Mouse (Mus musculus) forebrain, embryonic 12.5 days (tissue): ENCODE results near the gene Rtn4rl1. TPM values are rescaled to one million over a fixed set of nuclear protein-coding genes. Genes with fewer than 3 reads are reported as not detected.

Experiments used
- ATAC-seq: fragments of 200-750 bp; cut with Nextera tagmentation; 2 replicates; pipeline ENCODE4 v1.8.0; 2017; ENCODE audit warnings: moderate TSS enrichment; ENCODE audit not compliant: low FRiP score
- H3K27ac ChIP-seq: fragments of 300-500 bp; sonication (generic); 2 replicates; pipeline ENCODE4 v1.5.1; 2016; ENCODE audit warnings: mild to moderate bottlenecking
- H3K27me3 ChIP-seq: fragments of 300-500 bp; sonication (generic); 2 replicates; pipeline ENCODE4 v1.6.1; 2016; ENCODE audit warnings: mild to moderate bottlenecking
- H3K36me3 ChIP-seq: fragments of 300-500 bp; sonication (generic); replicated peaks from 2 replicates; pipeline ENCODE4 v1.6.1; 2016; ENCODE audit warnings: mild to moderate bottlenecking
- H3K4me1 ChIP-seq: fragments of 300-500 bp; sonication (generic); 2 replicates; pipeline ENCODE4 v1.6.1; 2016
- H3K4me2 ChIP-seq: fragments of 300-500 bp; sonication (generic); 2 replicates; pipeline ENCODE4 v1.6.1; 2016; ENCODE audit warnings: mild to moderate bottlenecking, moderate library complexity
- H3K4me3 ChIP-seq: fragments of 300-500 bp; sonication (generic); replicated peaks from 2 replicates; pipeline ENCODE4 v1.5.1; 2016; ENCODE audit warnings: mild to moderate bottlenecking
- H3K9ac ChIP-seq: fragments of 300-500 bp; sonication (generic); 2 replicates; pipeline ENCODE4 v1.6.1; 2016; ENCODE audit warnings: mild to moderate bottlenecking
- H3K9me3 ChIP-seq: fragments of 300-500 bp; sonication (generic); 2 replicates; pipeline ENCODE4 v1.6.1; 2016
- WGBS: fragments of 180-500 bp; shearing (Covaris S2); methylation state at CpG from one replicate; pipeline ENCODE4 v1.1.7; 2016; 5-methylcytosine and 5-hydroxymethylcytosine counted together
- polyA plus RNA-seq: library from polyadenylated mRNA; unstranded; fragments of >200 nt; fragmentation: Nextera tagmentation; extraction: Ambion mirVana; gene quantifications from 2 replicates; pipeline ENCODE4 v1.2.1, GENCODE M21; 2016

Rtn4rl1 gene
- polyA plus RNA-seq, 1 experiment from 2014 or later = 1.7 TPM

DNA sequence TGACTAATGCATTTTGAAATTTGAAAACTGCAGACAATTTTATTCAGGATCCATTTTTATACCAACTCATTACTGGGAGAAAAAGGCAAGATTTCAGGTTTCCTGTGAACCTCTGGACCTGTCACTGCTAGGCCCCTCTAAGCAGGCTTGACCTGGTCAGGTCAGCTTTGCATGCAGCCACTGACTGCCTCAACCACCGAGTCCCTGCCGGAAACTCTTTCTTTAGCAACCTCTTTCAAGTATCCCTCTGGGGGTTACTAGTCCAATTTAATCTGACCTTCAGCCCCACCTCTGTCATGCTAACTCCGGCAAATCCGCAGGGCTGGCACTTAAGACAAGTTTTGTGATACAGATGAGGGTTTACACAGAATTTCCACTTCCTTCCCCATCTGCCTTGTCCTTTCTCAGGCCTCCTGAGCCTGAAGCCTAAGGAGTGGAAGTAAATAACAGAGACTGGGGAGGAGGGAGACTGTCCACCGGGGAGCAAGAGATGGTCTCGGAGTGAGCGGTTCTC lies 58.0 kb downstream of the Rtn4rl1 start:
- no peaks in the 10 kb centered on the region for H3K9me3 ChIP-seq
- no peak overlapping the region for H3K4me2 ChIP-seq
- ATAC-seq = no peak
- peaks cover 4% of the 10 kb centered on the region; the same call in 1 of the 2 replicates for H3K27me3 ChIP-seq
- WGBS = 50% methylated on average over 7 of the region's 7 CpGs
- peaks cover 3% of the 10 kb centered on the region; the same call in 1 of the 2 replicates for H3K4me1 ChIP-seq
- no peak overlapping the region for H3K9ac ChIP-seq
- H3K4me3 ChIP-seq = no peak overlapping the region
- no peaks in the 10 kb centered on the region for H3K36me3 ChIP-seq
- no peak overlapping the region for H3K27ac ChIP-seq

DNA sequence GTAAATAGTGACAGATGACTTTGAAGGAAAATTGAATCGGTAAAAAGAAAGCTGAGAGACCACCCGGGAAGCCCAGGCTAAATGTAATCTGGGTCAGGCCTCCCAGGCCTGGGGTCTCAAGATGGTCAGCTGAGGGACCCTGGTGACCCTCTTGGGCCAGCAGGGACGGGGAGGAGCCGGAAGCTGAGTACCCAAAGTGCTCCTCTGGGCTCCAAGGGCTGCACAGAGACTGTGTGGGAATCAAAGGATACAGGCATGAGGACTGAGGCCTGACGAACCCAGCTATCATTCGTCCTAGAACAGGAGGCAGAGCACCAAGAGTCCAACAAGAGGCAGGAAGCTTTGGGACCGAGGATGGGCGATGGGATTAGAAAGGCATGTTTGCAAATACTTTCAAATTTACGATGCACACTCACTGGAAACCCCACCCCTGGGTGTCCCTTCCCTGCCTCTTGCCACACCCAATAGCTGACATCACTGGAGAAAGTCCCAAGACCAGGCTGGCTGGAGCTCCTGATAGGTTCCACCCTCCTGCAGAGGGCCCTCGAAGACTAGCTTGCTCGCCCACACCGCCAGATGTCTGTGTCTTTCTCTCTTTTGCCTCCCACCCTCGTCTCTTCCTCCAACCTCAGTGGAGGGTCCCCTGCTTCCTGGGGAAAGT lies 60.8 kb downstream of the Rtn4rl1 start:
- 75% methylated on average over 13 of the region's 13 CpGs for WGBS
- Histone ChIP-seq H3K4me2 (no peak overlapping the region), H3K27ac (no peak overlapping the region), H3K4me3 (no peak overlapping the region), H3K9me3 (no peaks in the 10 kb centered on the region), H3K4me1 (peaks cover 3% of the 10 kb centered on the region; the same call in 1 of the 2 replicates), H3K27me3 (peaks cover 8% of the 10 kb centered on the region), H3K9ac (no peak overlapping the region), H3K36me3 (no peaks in the 10 kb centered on the region)
- no peak for ATAC-seq

DNA sequence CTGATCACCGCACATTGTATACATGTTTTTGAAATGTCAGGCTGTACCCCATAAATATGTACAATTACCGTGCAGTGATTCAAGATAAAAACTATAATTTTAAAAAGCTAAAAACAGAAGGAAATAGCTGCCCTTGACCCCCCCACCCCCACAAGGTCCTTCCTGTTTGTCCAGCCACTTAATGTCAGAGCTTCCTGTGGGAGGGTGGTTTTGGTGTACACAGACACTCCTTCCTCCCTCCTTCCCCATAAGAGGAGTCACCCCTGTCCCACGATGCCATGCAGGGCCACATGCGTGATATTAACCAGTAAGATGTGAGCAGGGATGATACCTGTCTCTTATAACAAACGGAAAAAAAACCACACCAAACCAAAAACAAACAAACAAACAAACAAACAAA lies 61.7 kb downstream of the Rtn4rl1 start:
- H3K4me3 ChIP-seq = no peak overlapping the region
- peaks cover 7% of the 10 kb centered on the region for H3K4me1 ChIP-seq
- peaks cover 8% of the 10 kb centered on the region for H3K27me3 ChIP-seq
- no peak overlapping the region for H3K27ac ChIP-seq
- no peak for ATAC-seq
- 85% methylated on average over 5 of the region's 5 CpGs for WGBS
- H3K9ac ChIP-seq = no peak overlapping the region
- H3K36me3 ChIP-seq = no peaks in the 10 kb centered on the region
- no peak overlapping the region for H3K4me2 ChIP-seq
- H3K9me3 ChIP-seq = no peaks in the 10 kb centered on the region

DNA sequence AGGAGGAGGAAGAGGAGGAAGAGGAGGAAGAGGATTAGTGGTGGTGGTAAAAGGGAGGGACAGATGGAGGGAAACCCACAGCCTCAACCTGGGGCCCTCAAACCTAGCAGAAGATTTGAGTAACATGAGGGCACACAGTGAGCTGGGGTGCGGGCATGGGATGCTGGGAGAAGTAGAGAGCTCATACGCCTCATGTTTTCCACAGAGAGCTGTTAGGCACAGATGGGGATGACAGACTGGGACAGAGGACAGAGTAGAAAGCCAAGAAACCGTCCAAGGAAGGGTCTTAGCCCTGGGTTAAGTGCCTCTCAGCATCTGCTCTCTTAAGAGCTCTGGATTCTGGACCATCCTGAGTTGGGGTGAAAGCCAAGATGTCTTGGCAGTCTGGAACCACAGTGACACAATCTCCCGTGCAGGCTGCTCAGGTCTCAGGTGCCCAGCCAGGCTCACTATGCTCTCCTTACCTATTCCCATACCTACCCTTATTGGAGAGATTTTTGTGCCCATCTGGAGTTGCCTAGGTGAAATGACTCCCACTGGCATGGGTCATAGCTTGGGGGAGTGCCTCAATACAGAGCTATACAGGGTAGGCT lies 63.6 kb downstream of the Rtn4rl1 start:
- no peaks in the 10 kb centered on the region for H3K9me3 ChIP-seq
- H3K27ac ChIP-seq = no peak overlapping the region
- H3K4me3 ChIP-seq = no peak overlapping the region
- H3K27me3 ChIP-seq = peaks cover 10% of the 10 kb centered on the region
- H3K9ac ChIP-seq = no peak overlapping the region
- no peak overlapping the region for H3K4me2 ChIP-seq
- peaks cover 17% of the 10 kb centered on the region for H3K4me1 ChIP-seq
- no peak for ATAC-seq
- H3K36me3 ChIP-seq = no peaks in the 10 kb centered on the region
- WGBS = 85% methylated on average over 4 of the region's 4 CpGs

DNA sequence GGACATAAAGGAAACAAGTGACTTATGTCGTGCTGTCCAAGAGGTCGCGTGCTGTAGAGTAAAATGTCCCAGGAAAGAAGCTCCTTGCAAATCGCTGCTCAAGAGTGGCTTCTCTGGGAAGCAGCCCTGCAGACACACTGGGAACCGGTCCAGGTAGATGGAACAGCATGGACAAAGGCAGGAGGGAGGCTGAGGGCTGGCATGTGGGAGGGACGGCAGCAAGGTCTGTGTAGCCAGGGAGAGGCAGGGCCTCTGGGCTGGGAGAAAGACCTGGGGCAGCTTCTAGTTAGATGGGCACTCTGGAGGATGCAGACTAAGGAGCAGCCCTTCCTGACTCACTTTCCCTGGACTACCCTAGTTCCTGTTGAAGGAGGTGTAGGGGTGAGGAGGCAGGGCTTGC lies 65.8 kb downstream of the Rtn4rl1 start:
- Histone ChIP-seq H3K4me3 (no peak overlapping the region), H3K27ac (no peak overlapping the region), H3K9ac (no peak overlapping the region), H3K36me3 (no peaks in the 10 kb centered on the region), H3K27me3 (peaks cover 17% of the 10 kb centered on the region), H3K4me2 (no peak overlapping the region), H3K9me3 (no peaks in the 10 kb centered on the region), H3K4me1 (peaks cover 36% of the 10 kb centered on the region)
- 79% methylated on average over 6 of the region's 6 CpGs for WGBS
- ATAC-seq = no peak

DNA sequence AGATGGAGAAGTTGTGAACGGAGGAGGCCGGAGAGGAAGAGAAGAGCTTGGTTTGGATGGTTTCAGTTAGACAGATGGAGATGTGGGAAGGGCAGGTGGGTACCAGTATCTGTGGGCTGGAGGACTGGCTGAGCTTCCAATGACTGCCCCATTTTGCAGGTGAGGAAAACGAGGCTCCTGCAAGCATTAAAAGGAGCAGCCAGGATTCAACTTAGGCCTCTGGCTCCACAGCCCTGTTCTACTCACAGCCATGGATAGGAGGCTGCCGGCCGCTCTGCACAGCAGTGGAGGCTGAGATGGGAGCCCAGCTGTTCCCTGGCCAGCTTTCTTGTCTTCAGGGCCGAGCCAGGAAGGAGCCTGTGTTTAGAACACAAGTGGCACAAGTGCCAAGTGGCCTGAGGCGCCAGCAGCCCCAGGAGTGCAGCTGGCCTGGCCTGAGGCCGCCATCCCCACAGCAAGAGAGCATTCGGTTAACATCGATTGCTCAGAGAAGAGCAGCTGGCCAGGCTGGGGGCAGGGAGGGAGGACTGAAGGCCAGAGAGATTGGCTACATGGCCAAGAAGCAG lies 66.5 kb downstream of the Rtn4rl1 start:
- no peak overlapping the region for H3K27ac ChIP-seq
- 64% methylated on average over 10 of the region's 10 CpGs for WGBS
- H3K9ac ChIP-seq = no peak overlapping the region
- no peaks in the 10 kb centered on the region for H3K36me3 ChIP-seq
- no peak overlapping the region for H3K4me2 ChIP-seq
- no peaks in the 10 kb centered on the region for H3K9me3 ChIP-seq
- ATAC-seq = no peak
- H3K4me1 ChIP-seq = peaks cover 36% of the 10 kb centered on the region
- H3K27me3 ChIP-seq = peaks cover 17% of the 10 kb centered on the region
- no peak overlapping the region for H3K4me3 ChIP-seq

DNA sequence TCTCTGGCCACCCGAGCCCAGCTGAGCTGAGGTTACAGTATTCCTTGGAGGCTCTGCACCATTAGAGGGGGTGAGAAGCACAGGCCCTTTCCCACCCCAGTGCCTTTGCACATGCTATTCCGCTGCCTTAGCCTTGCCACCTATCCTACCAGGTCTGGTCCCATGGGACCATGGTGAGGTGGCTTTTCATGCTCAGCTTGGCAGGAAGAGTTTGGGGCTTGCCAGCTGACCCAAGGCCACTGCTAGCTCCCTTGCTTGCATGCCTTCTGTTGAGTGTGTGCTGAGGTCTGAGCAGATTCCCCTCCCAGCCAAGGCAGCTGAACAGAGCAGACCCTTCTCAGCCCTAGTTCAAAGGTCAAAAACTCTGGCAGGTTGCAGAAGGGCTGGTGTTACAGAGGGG lies 67.4 kb downstream of the Rtn4rl1 start:
- no peak overlapping the region for H3K27ac ChIP-seq
- H3K9ac ChIP-seq = no peak overlapping the region
- no peaks in the 10 kb centered on the region for H3K36me3 ChIP-seq
- no peak overlapping the region for H3K4me3 ChIP-seq
- no peak overlapping the region for H3K4me2 ChIP-seq
- no peak for ATAC-seq
- no peaks in the 10 kb centered on the region for H3K9me3 ChIP-seq
- H3K4me1 ChIP-seq = peaks cover 36% of the 10 kb centered on the region
- 90% methylated on average over 2 of the region's 2 CpGs for WGBS
- H3K27me3 ChIP-seq = peaks cover 23% of the 10 kb centered on the region

DNA sequence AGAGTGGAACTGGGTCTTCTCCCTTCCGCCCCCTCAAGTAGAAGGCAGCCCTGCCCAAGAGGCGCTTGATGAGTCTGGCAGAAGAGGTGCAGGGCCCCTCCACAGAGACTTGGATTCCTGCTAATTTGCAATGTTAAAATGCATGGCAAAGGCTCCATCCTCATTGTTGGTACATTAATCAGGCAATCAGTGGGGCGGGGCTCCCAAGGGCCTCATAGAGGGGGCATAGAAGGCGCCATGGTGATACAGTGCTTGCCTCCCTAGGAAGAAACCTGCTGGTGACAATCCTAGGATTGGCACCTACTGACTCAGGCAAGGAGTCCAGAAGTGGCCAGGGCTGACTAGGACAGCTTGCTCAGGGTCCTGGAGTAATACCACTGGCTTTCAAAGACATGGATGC lies 68.1 kb downstream of the Rtn4rl1 start:
- no peaks in the 10 kb centered on the region for H3K36me3 ChIP-seq
- peaks cover 36% of the 10 kb centered on the region for H3K4me1 ChIP-seq
- H3K9ac ChIP-seq = no peak overlapping the region; the same call in 1 of the 2 replicates
- 67% methylated on average over 4 of the region's 4 CpGs for WGBS
- H3K4me2 ChIP-seq = no peak overlapping the region
- H3K27ac ChIP-seq = no peak overlapping the region
- no peak for ATAC-seq
- H3K27me3 ChIP-seq = peaks cover 23% of the 10 kb centered on the region
- H3K4me3 ChIP-seq = no peak overlapping the region
- no peaks in the 10 kb centered on the region for H3K9me3 ChIP-seq

DNA sequence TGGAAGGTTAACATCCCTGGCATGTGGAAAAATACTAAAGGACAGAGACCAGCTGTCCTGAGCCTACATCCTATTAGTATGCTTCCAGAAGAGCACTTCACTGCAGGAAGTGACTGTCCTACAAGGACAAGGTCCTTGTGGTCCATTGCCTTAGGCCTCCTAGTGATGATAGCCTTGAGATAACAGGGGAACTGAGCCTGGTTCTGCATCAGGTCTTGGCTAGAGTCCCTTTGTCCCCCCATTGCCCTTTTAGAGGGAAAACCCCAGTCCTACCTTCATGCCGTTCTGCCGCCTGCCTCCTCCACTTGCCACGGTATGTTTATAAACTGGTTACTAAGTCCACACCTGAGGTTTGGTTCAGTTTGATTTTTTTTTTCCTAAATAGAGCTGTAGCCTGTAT lies 68.6 kb downstream of the Rtn4rl1 start:
- Histone ChIP-seq H3K4me1 (peaks cover 36% of the 10 kb centered on the region), H3K4me2 (no peak overlapping the region), H3K27me3 (peaks cover 23% of the 10 kb centered on the region; the same call in 1 of the 2 replicates), H3K9ac (no peak overlapping the region), H3K36me3 (no peaks in the 10 kb centered on the region), H3K9me3 (no peaks in the 10 kb centered on the region), H3K4me3 (no peak overlapping the region), H3K27ac (peak overlapping the region; percentile 75; the same call in 1 of the 2 replicates)
- 86% methylated on average over 3 of the region's 3 CpGs for WGBS
- no peak for ATAC-seq

DNA sequence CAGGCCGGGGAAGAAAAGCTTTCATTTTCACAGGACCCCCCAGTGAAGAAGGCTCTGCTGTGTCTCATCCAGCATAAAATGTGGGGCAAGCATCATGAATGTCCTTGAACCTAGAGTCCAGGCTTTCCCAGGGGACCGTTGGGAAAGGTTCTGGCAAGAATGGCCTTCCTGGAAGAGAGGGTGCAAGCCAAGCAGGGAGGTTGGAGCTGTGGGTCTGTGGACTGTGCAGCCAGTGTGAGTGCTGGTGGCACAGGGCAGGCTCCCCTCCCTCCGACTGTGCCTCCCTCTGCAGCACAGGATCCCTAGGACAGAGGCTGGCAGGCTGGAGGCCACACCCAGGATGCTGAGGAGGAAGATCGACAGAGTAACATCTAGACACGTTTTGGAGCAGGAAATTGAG lies 69.2 kb downstream of the Rtn4rl1 start:
- H3K4me1 ChIP-seq = peaks cover 38% of the 10 kb centered on the region
- H3K9ac ChIP-seq = no peak overlapping the region
- ATAC-seq = no peak
- no peaks in the 10 kb centered on the region for H3K9me3 ChIP-seq
- no peak overlapping the region for H3K4me3 ChIP-seq
- 57% methylated on average over 5 of the region's 5 CpGs for WGBS
- H3K4me2 ChIP-seq = no peak overlapping the region
- H3K36me3 ChIP-seq = no peaks in the 10 kb centered on the region
- peak overlapping the region; percentile 75 for H3K27ac ChIP-seq
- H3K27me3 ChIP-seq = peaks cover 23% of the 10 kb centered on the region; the same call in 1 of the 2 replicates

DNA sequence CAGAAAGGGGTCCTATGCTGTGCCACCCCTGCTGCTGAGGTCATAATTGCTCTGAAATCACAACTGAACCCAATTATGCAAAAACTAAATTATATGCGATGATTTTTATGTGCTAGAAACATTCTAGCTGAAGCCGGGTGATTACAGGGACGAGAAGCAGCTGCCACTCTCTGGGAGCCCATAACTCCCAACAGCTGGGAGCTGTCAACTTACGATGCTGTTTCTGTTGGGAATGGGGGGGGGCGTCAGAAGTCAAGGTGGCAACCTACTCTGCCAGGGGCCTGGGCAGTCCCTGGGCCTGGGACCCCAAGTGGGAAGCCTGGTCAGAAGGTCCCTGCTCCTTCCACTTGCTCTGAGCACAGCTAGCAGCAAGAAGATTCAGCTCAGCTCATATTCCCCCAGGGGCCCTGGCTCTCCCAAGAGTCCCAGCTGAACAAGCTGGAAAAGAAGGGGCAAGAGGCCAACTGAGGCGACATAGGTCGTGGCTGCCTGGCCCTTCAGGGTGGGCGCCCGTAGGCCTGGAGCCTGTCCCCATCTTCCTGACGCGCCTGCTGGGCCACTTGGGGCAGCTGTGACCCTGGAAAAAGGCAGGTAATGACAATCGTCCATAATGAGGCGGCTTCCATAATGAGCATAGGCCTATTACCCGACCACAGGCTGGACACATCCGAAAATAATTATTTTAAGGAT lies 69.8 kb downstream of the Rtn4rl1 start:
- Histone ChIP-seq H3K4me1 (peaks cover 43% of the 10 kb centered on the region), H3K27me3 (peaks cover 23% of the 10 kb centered on the region; the same call in 1 of the 2 replicates), H3K36me3 (no peaks in the 10 kb centered on the region), H3K27ac (peak overlapping the region; percentile 75), H3K9ac (no peak overlapping the region), H3K9me3 (no peaks in the 10 kb centered on the region), H3K4me3 (no peak overlapping the region), H3K4me2 (no peak overlapping the region)
- WGBS = 50% methylated on average over 15 of the region's 15 CpGs
- ATAC-seq = peak; percentile 58; the same call in 1 of the 2 replicates

DNA sequence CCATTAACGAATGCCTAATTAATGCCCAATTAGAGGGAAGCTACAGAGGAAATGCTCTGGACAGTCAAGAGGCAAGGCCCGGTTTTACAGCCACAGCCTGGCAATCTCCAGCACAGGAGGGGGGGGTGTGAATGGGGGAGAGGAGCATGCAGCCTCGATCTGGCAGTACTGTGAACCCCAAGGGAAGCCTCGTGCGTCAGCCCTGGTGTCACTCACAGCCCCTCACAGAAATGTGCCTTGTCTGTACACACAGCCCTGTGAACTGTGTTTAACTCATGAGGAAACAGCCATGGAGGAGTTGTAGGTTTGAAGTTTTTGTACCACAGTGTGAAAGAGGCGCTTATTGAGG lies 70.4 kb downstream of the Rtn4rl1 start:
- Histone ChIP-seq H3K4me3 (no peak overlapping the region), H3K27ac (peak overlapping the region; percentile 75), H3K9me3 (no peaks in the 10 kb centered on the region), H3K27me3 (peaks cover 23% of the 10 kb centered on the region; the same call in 1 of the 2 replicates), H3K36me3 (no peaks in the 10 kb centered on the region), H3K4me1 (peaks cover 43% of the 10 kb centered on the region), H3K4me2 (no peak overlapping the region), H3K9ac (no peak overlapping the region)
- ATAC-seq = peak; percentile 72; the same call in 1 of the 2 replicates
- WGBS = 46% methylated on average over 6 of the region's 6 CpGs
